Mouse (Mus musculus) embryo, embryonic 10.5 days (tissue): ENCODE data around the gene Shank1.

Experiments
- DNase-seq: peaks from one replicate; pipeline ENCODE4 v3.0.0-alpha.2; 2015; ENCODE audit warnings: low spot score

Gene Shank1

GRCm38 (mm10) chr7:44304775-44305641 lies 5.0 kb upstream of the Shank1 start:
- DNase-seq, result peak; percentile 100

GRCm38 (mm10) chr7:44305686-44306085 lies 4.4 kb upstream of the Shank1 start:
- no peak for DNase-seq

GRCm38 (mm10) chr7:44306516-44307240 lies 3.4 kb upstream of the Shank1 start, which contains the start of gene Clec11a:
Gene Clec11a, minus strand, starts transcription at chr7:44306902.
- no peak for DNase-seq

- no peak for DNase-seq
Measured at GRCm38 (mm10) chr7:44307261-44308020, 2.6 kb upstream of the Shank1 start.

GRCm38 (mm10) chr7:44310285-44310877 lies 328 bp downstream of the Shank1 start:
- DNase-seq, result peak; percentile 37

- peak; percentile 65 for DNase-seq
Measured at GRCm38 (mm10) chr7:44310878-44311712, 1.0 kb downstream of the Shank1 start.

- DNase-seq, result no peak
Measured at GRCm38 (mm10) chr7:44311713-44312304, 1.8 kb downstream of the Shank1 start.

- DNase-seq, result no peak
Measured at GRCm38 (mm10) chr7:44312484-44312883, 2.4 kb downstream of the Shank1 start.

- peak; percentile 46 for DNase-seq
Measured at GRCm38 (mm10) chr7:44317913-44318312, 7.9 kb downstream of the Shank1 start.

GRCm38 (mm10) chr7:44320886-44321285 lies 10.8 kb downstream of the Shank1 start:
- no peak for DNase-seq

GRCm38 (mm10) chr7:44322290-44322689 lies 12.2 kb downstream of the Shank1 start:
- DNase-seq, result no peak

- no peak for DNase-seq
Measured at GRCm38 (mm10) chr7:44326614-44327013, 16.6 kb downstream of the Shank1 start.

- DNase-seq, result no peak
Measured at GRCm38 (mm10) chr7:44332336-44332735, 22.3 kb downstream of the Shank1 start.

GRCm38 (mm10) chr7:44334139-44334538 lies 24.1 kb downstream of the Shank1 start:
- DNase-seq, result no peak

- DNase-seq, result peak; percentile 64
Measured at GRCm38 (mm10) chr7:44335031-44335878, 25.2 kb downstream of the Shank1 start.

GRCm38 (mm10) chr7:44336046-44337021 lies 26.3 kb downstream of the Shank1 start:
- no peak for DNase-seq

- no peak for DNase-seq
Measured at GRCm38 (mm10) chr7:44337121-44337849, 27.2 kb downstream of the Shank1 start.

GRCm38 (mm10) chr7:44340226-44340625 lies 30.2 kb downstream of the Shank1 start:
- no peak for DNase-seq
